Mouse (Mus musculus) forebrain, postnatal 0 days (tissue): ENCODE data around the gene Copz1. TPM values are rescaled to one million over a fixed set of nuclear protein-coding genes. Genes with fewer than 3 reads are reported as not detected.

ENCODE experiments used
- ATAC-seq: fragments of 200-750 bp; cut with Nextera tagmentation; 2 replicates; pipeline ENCODE4 v1.8.0; 2017; ENCODE audit warnings: mild to moderate bottlenecking, moderate library complexity
- DNase-seq: peaks from one replicate; pipeline ENCODE4 v3.0.0-alpha.2; 2015
- H3K27ac ChIP-seq: fragments of 300-500 bp; sonication (generic); 2 replicates; pipeline ENCODE4 v1.5.1; 2014; ENCODE audit warnings: low read depth, mild to moderate bottlenecking, antibody characterized with exemption, low read length, moderate library complexity, mixed read lengths
- H3K27me3 ChIP-seq: fragments of 300-500 bp; sonication (generic); 2 replicates; pipeline ENCODE4 v1.6.1; 2014; ENCODE audit warnings: mild to moderate bottlenecking, low read length, mixed read lengths; ENCODE audit not compliant: insufficient read depth
- H3K36me3 ChIP-seq: fragments of 300-500 bp; sonication (generic); 2 replicates; pipeline ENCODE4 v1.6.1; 2014; ENCODE audit warnings: mild to moderate bottlenecking, moderate library complexity; ENCODE audit not compliant: insufficient read depth
- H3K4me1 ChIP-seq: fragments of 300-500 bp; sonication (generic); 2 replicates; pipeline ENCODE4 v1.6.1; 2014; ENCODE audit warnings: antibody characterized with exemption; ENCODE audit not compliant: insufficient read depth
- H3K4me2 ChIP-seq: fragments of 300-500 bp; sonication (generic); 2 replicates; pipeline ENCODE4 v1.6.1; 2014; ENCODE audit warnings: low read depth, mild to moderate bottlenecking, moderate library complexity
- H3K4me3 ChIP-seq: fragments of 300-500 bp; sonication (generic); 2 replicates; pipeline ENCODE4 v1.5.1; 2014; ENCODE audit warnings: low read depth, low read length, mixed read lengths
- H3K9ac ChIP-seq: fragments of 300-500 bp; sonication (generic); 2 replicates; pipeline ENCODE4 v1.6.1; 2014; ENCODE audit warnings: mild to moderate bottlenecking
- H3K9me3 ChIP-seq: fragments of 300-500 bp; sonication (generic); 2 replicates; pipeline ENCODE4 v1.6.1; 2016; ENCODE audit warnings: low read length
- CTCF ChIP-seq: sonication (generic); IDR thresholded peaks from 2 replicates; pipeline ENCODE4 v1.5.1; 2016; ENCODE audit warnings: antibody characterized with exemption, control low read depth, low read depth
- WGBS: fragments of 180-500 bp; shearing (Covaris S2); extraction: QIAGEN DNeasy Blood & Tissue Kit; methylation state at CpG from one replicate; pipeline ENCODE4 v1.1.7; 2014; 5-methylcytosine and 5-hydroxymethylcytosine counted together
- polyA plus RNA-seq: library from polyadenylated mRNA; unstranded; fragments of >200 nt; fragmentation: Nextera tagmentation; extraction: Ambion mirVana; gene quantifications from 2 replicates; pipeline ENCODE4 v1.2.1, GENCODE M21; 2015
- total RNA-seq: library from RNA; depleted of rRNA; stranded (reverse); fragments of >200 nt; gene quantifications from 2 replicates; pipeline ENCODE4 v1.2.3, GENCODE M21; 2014

Gene Copz1
- total and polyA plus RNA-seq, 2 experiments from 2014 or later = 147 to 209 TPM

DNA sequence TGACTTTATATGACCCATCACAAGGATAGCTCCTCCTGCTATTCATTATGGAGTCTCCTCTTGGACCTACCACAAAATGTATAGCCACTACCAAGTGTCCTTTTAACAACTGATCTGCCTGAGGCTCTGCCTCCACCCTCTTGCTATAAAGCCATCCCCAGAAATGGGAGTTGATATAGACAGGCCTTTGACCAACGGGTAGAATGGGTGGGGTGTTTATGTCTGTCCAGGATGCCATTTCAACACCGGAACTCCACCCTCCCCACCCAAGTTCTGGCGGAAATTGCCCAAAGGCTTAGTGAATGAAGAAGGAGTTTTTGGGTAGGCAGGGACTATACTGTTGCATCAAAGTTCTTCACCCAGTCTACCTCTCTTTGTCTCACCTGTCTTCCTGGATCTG is 19.9 kb upstream of the Copz1 start:
- peaks cover 18% of the 10 kb centered on the region for H3K36me3 ChIP-seq
- peaks cover 5% of the 10 kb centered on the region; the same call in 1 of the 2 replicates for H3K4me1 ChIP-seq
- DNase-seq (no peak), ATAC-seq (no peak)
- H3K4me2 ChIP-seq = no peak overlapping the region
- H3K9me3 ChIP-seq = no peaks in the 10 kb centered on the region
- H3K4me3 ChIP-seq = no peak overlapping the region
- WGBS = 86% methylated on average over 3 of the region's 3 CpGs
- no peak overlapping the region for H3K9ac ChIP-seq
- no peak for TF ChIP-seq CTCF
- no peak overlapping the region for H3K27ac ChIP-seq
- peaks cover 12% of the 10 kb centered on the region; the same call in 1 of the 2 replicates for H3K27me3 ChIP-seq

DNA sequence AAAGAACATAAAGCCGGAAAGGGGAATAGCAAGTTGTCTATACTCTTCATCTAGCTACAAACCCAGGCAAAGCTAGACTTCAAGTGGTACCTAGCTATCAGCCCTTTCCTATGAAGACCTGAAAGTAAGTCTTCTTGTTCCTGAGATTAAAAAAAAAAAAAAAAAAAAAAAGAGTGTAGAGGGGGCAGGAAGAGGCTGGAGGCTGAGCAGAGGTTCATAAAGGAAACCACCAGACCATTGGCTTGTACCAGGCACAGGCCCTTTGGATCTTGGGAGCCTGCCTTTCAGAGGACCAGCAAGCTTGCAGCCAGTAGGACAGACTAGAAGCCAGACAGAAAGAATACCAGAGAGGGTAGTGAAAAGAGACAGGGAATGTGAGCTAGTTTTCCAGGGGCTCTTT is 19.2 kb upstream of the Copz1 start:
- DNase-seq = no peak
- WGBS = 97% methylated on average over 1 of the region's 1 CpGs
- H3K4me2 ChIP-seq = no peak overlapping the region

DNA sequence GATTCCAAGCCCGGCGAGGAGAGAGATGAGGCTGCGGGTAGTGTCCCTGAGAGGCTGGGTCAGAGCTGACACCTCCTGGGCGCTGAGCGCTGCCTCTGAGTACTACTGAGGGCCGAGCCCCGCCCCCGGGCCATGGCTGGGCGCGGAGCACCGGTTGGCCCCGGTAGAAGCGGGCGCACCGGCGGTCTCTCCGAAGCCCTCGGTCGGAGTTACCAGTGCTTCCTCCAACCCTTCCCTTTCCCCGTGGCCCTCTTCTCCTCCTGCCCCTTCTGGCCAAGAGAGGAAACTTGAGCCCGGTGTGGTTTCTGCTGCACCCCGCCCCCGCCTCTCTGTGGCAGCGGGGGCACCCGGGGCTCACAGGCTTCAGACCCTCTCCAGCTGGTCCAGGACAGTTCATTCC is 17.3 kb upstream of the Copz1 start:
- Histone ChIP-seq H3K36me3 (no peaks in the 10 kb centered on the region), H3K27ac (no peak overlapping the region), H3K9ac (peak overlapping the region; percentile 33; the same call in 1 of the 2 replicates), H3K4me1 (peaks cover 5% of the 10 kb centered on the region; the same call in 1 of the 2 replicates), H3K9me3 (no peaks in the 10 kb centered on the region), H3K27me3 (peaks cover 15% of the 10 kb centered on the region; the same call in 1 of the 2 replicates), H3K4me3 (peak overlapping the region; percentile 22), H3K4me2 (peak overlapping the region; percentile 53)
- DNase-seq (no peak), ATAC-seq (0 out of 2 replicates have a peak, but pooled peaks have one; percentile 20)
- TF ChIP-seq CTCF = peak; percentile 23; the same call in 1 of the 2 replicates
- 2% methylated on average over 25 of the region's 25 CpGs for WGBS

More for the DNA sequence above, 19.2 kb upstream of the Copz1 start:
- no peak for TF ChIP-seq CTCF
- Histone ChIP-seq H3K4me3 (no peak overlapping the region), H3K9ac (no peak overlapping the region), H3K27ac (no peak overlapping the region), H3K36me3 (peaks cover 11% of the 10 kb centered on the region), H3K4me1 (peaks cover 5% of the 10 kb centered on the region; the same call in 1 of the 2 replicates), H3K27me3 (peaks cover 14% of the 10 kb centered on the region; the same call in 1 of the 2 replicates), H3K9me3 (no peaks in the 10 kb centered on the region)
- ATAC-seq = no peak

DNA sequence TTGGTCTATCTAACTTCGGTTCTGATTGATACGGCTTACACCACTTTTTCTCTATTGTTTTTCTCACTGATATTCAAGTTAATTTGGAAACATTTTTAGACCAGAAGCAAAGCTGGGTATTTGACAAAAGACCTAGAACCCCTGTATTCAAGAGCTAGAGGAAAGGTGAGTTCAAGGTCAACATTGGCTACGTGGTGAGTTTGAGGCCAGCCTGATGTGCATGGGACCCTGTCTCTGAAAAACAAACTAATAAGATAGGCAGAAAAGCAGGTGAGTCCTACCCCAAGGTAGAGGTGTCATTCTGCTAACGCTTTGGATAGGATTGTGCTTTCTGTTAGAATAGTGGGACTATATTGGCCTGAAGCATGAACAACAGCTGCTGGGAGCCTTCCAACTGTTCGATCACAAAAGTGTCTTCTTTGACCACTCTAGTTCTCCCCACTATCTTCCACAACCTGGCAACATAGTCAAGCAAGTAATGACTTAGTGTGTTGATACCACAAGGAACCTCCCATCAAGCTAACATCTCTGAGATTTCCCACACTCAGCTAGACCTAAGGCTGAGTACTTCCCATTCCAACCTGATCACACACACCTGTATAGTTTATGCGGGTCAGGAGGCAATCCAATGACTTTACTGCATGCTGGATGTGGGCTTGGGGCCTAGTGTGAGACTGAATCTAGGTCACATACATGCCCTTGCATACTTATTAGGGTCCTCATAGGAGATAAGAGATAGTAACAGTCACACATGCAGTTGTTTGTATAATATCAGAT is 16.1 kb upstream of the Copz1 start:
- H3K4me1 ChIP-seq = peaks cover 5% of the 10 kb centered on the region; the same call in 1 of the 2 replicates
- H3K27me3 ChIP-seq = peaks cover 15% of the 10 kb centered on the region; the same call in 1 of the 2 replicates
- no peak for TF ChIP-seq CTCF
- no peak overlapping the region for H3K4me3 ChIP-seq
- WGBS = 93% methylated on average over 6 of the region's 6 CpGs
- no peak overlapping the region for H3K27ac ChIP-seq
- no peaks in the 10 kb centered on the region for H3K36me3 ChIP-seq
- no peaks in the 10 kb centered on the region for H3K9me3 ChIP-seq
- no peak overlapping the region for H3K4me2 ChIP-seq
- DNase-seq (no peak), ATAC-seq (no peak)
- no peak overlapping the region for H3K9ac ChIP-seq

DNA sequence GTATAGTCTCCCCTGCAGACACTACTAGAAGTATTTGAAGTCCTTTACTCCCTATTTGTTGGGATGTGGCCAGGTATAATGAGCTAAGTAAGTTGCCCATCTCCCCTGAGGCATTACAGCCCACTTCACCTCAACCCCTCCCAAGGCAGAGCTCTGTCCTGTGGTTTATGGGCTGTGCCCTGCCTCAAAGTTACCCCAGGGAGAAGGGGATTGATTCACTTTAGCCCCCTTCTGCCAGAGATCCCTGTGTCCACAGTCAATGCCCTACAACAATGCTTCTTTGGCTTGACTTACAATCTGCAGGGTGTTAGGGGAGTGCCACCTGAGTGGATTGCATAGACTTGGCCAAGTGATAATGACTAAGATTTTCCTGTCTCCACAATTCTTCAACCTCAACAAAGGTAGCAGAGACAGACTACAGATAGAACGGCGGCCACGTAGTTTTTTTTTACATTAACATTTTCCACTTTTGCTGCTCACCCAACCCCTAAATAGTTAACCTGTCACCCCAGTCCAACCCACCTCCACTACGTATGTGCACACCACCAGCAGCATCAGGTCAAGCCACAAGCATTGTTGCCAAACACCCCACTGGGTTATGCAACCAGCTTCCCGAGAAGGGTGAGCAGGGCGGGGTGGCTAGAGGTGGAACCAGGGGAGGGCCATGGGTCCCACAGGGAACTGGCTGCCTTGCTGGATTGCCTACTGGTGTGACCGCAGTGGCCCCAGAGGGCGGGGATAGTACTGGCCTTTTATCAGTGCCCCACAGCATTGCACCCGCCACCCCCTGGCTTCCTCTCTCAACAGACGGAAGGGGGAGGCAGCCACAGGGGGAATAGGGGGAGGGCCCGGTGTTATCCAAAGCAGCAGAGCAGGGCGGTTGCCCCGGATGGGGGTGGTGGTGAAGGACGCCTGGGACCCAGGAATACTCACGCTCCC is 14.5 kb upstream of the Copz1 start, which contains the start of gene Nfe2:
Gene Nfe2 (minus strand): TSS at position 614 of the 939 bp plus-strand sequence.
- WGBS = 21% methylated on average over 15 of the region's 15 CpGs
- no peak within 1 kb of the TSS for H3K4me3 ChIP-seq
- H3K9ac ChIP-seq = no peak within 1 kb of the TSS
- no peaks in the 10 kb centered on the region for H3K36me3 ChIP-seq
- no peak for TF ChIP-seq CTCF
- no peak within 1 kb of the TSS for H3K27ac ChIP-seq
- H3K4me2 ChIP-seq = no peak within 1 kb of the TSS
- peaks cover 15% of the 10 kb centered on the region; the same call in 1 of the 2 replicates for H3K27me3 ChIP-seq
- DNase-seq (no peak), ATAC-seq (no peak)
- no peaks in the 10 kb centered on the region for H3K9me3 ChIP-seq
- H3K4me1 ChIP-seq = peaks cover 5% of the 10 kb centered on the region; the same call in 1 of the 2 replicates

DNA sequence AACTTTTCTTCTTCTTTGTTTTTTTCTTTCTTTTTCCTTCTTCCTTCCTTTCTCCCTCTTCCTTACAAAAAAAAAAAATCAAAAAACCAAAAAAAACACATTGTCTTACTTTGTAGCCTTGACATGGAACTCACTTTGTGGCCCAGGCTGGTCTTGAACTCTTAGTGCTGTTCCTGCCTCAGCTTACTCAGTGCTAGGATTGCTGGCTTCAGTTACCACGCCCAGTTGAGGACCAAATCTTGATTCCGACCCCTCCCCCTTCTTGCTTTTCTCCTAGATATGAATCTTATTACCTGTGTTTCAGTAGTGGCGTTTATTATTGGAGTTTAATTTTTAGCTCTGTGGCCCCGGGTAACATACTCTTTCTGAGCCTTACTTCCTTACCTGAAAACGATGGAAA is 13.4 kb upstream of the Copz1 start:
- no peaks in the 10 kb centered on the region for H3K9me3 ChIP-seq
- WGBS = 85% methylated on average over 5 of the region's 5 CpGs
- H3K4me1 ChIP-seq = peaks cover 5% of the 10 kb centered on the region; the same call in 1 of the 2 replicates
- ATAC-seq = no peak
- H3K27me3 ChIP-seq = peaks cover 15% of the 10 kb centered on the region; the same call in 1 of the 2 replicates
- TF ChIP-seq CTCF = no peak
- no peaks in the 10 kb centered on the region for H3K36me3 ChIP-seq
- H3K4me3 ChIP-seq = no peak overlapping the region
- DNase-seq = no peak
- no peak overlapping the region for H3K27ac ChIP-seq
- H3K9ac ChIP-seq = no peak overlapping the region
- H3K4me2 ChIP-seq = no peak overlapping the region
